ENCODE assay signal across 26 mouse cellular contexts in genomic region chr17:66880969-66881701, GRCm38 (mm10).
DNase-seq lines count a peak whose midpoint lies in the region; ATAC-seq and TF ChIP-seq lines count a peak whose summit lies in the region.
"Had no signal": no experiment of that assay in that cellular context is flagged by ENCODE, and none has a peak within 500 bp of the region (broad histone marks: within the 10 kb centered on the region; RNA-seq: fewer than 3 reads in every experiment).

No protein-coding gene starts in this region.

- H3K9me3 ChIP-seq in intestine, embryonic 15.5 days: no peaks in the 10 kb centered on the region
- no peaks in the 10 kb centered on the region for H3K9me3 ChIP-seq in liver, embryonic 11.5 days (ENCODE audit: control insufficient read depth, low read length)
- no peaks in the 10 kb centered on the region for H3K9me3 ChIP-seq in liver, embryonic 16.5 days (replicated peaks; ENCODE audit: control insufficient read depth, low read length)
- no peaks in the 10 kb centered on the region for H3K9me3 ChIP-seq in midbrain, postnatal 0 days (ENCODE audit: low read length)
- H3K9me3 ChIP-seq: forebrain, embryonic 12.5 days; heart, embryonic 10.5 days; heart, embryonic 15.5 days; midbrain, embryonic 15.5 days had no signal

- peak; percentile 83 for ATAC-seq in intestine, embryonic 15.5 days
- peak; percentile 58 for ATAC-seq in liver, embryonic 11.5 days (replicated peaks; ENCODE audit: low FRiP score)
- peak; percentile 91 for ATAC-seq in liver, embryonic 16.5 days (ENCODE audit: low read depth)
- no peak for ATAC-seq in midbrain, postnatal 0 days (ENCODE audit: low FRiP score)
- ATAC-seq: forebrain, postnatal 0 days; hindbrain, embryonic 16.5 days; lung, postnatal 0 days; midbrain, embryonic 15.5 days; Patski had no signal

- TF ChIP-seq CTCF in midbrain, postnatal 0 days (IDR thresholded peaks at IDR 0.05): no peak

- H3K27me3 ChIP-seq in intestine, embryonic 15.5 days (replicated peaks): no peaks in the 10 kb centered on the region
- no peaks in the 10 kb centered on the region for H3K27me3 ChIP-seq in liver, embryonic 11.5 days (replicated peaks; ENCODE audit: control insufficient read depth, insufficient read depth, low read length)
- no peaks in the 10 kb centered on the region for H3K27me3 ChIP-seq in liver, embryonic 16.5 days (ENCODE audit: control insufficient read depth, insufficient read depth, low read depth, low read length)
- no peaks in the 10 kb centered on the region for H3K27me3 ChIP-seq in midbrain, postnatal 0 days (ENCODE audit: insufficient read depth, low read length)
- H3K27me3 ChIP-seq: forebrain, embryonic 12.5 days; heart, embryonic 15.5 days; midbrain, embryonic 15.5 days; Patski had no signal

- H3K9ac ChIP-seq in intestine, embryonic 15.5 days: no peak overlapping the region
- H3K9ac ChIP-seq in liver, embryonic 11.5 days (ENCODE audit: low read depth, low read length): no peak overlapping the region
- no peak overlapping the region for H3K9ac ChIP-seq in liver, embryonic 16.5 days (ENCODE audit: low read depth, low read length)
- no peak overlapping the region for H3K9ac ChIP-seq in midbrain, postnatal 0 days (replicated peaks; ENCODE audit: low read length, poor library complexity, severe bottlenecking)
- H3K9ac ChIP-seq: forebrain, embryonic 12.5 days; forebrain, postnatal 0 days; heart, embryonic 15.5 days; midbrain, embryonic 15.5 days had no signal

- H3K4me2 ChIP-seq in intestine, embryonic 15.5 days (replicated peaks): no peak overlapping the region
- no peak overlapping the region for H3K4me2 ChIP-seq in liver, embryonic 11.5 days
- no peak overlapping the region for H3K4me2 ChIP-seq in liver, embryonic 16.5 days (ENCODE audit: low read depth, low read length)
- H3K4me2 ChIP-seq in midbrain, postnatal 0 days (ENCODE audit: low read depth, low read length, poor library complexity, severe bottlenecking): no peak overlapping the region
- H3K4me2 ChIP-seq: forebrain, embryonic 12.5 days; heart, embryonic 15.5 days; midbrain, embryonic 15.5 days had no signal

- H3K4me1 ChIP-seq in intestine, embryonic 15.5 days (replicated peaks): no peaks in the 10 kb centered on the region
- no peaks in the 10 kb centered on the region for H3K4me1 ChIP-seq in liver, embryonic 11.5 days (replicated peaks; ENCODE audit: control insufficient read depth, insufficient read depth, low read length)
- H3K4me1 ChIP-seq in liver, embryonic 16.5 days (ENCODE audit: control insufficient read depth, low read depth, low read length): no peaks in the 10 kb centered on the region
- H3K4me1 ChIP-seq in midbrain, postnatal 0 days (ENCODE audit: insufficient read depth, low read length): no peaks in the 10 kb centered on the region
- H3K4me1 ChIP-seq: heart, embryonic 15.5 days; midbrain, embryonic 15.5 days had no signal

- WGBS in intestine, embryonic 15.5 days: 62% methylated on average over 9 of the region's 9 CpGs
- WGBS in liver, embryonic 11.5 days: 75% methylated on average over 9 of the region's 9 CpGs
- WGBS in liver, embryonic 16.5 days (ENCODE audit: insufficient replicate concordance): 65% methylated on average over 9 of the region's 9 CpGs
- WGBS in midbrain, postnatal 0 days: 90% methylated on average over 9 of the region's 9 CpGs

- H3K27ac ChIP-seq in intestine, embryonic 15.5 days: no peak overlapping the region
- no peak overlapping the region for H3K27ac ChIP-seq in liver, embryonic 11.5 days (ENCODE audit: low read depth, low read length)
- H3K27ac ChIP-seq in liver, embryonic 16.5 days (ENCODE audit: low read length): peak overlapping the region; percentile 35
- H3K27ac ChIP-seq in midbrain, postnatal 0 days (ENCODE audit: low read depth, low read length): no peak overlapping the region
- H3K27ac ChIP-seq: forebrain, embryonic 12.5 days; heart, embryonic 10.5 days; heart, embryonic 15.5 days; midbrain, embryonic 15.5 days had no signal

- peak; percentile 14 for DNase-seq in adrenal gland, postnatal 14 days
- no peak for DNase-seq in adrenal gland, adult 8-10 months
- DNase-seq in liver, embryonic 11.5 days (ENCODE audit: low spot score): no peak
- DNase-seq in cerebellum, postnatal 4 days (ENCODE audit: low spot score in 2 of 2): no peak
- no peak for DNase-seq in retina, postnatal 1 day
- DNase-seq in midbrain, postnatal 0 days (ENCODE audit: low spot score): no peak
- DNase-seq: cerebellum, adult 11 months; cerebellum, adult 9-11 months; forebrain, postnatal 0 days; gastrocnemius, postnatal 10 days; kidney, adult 9 months; kidney, postnatal 25 days; lung, adult 18-20 months; lung, postnatal 4 days; thymus, adult 18-20 months; thymus, postnatal 25 days had no signal

- no peaks in the 10 kb centered on the region for H3K36me3 ChIP-seq in intestine, embryonic 15.5 days
- H3K36me3 ChIP-seq in liver, embryonic 11.5 days (ENCODE audit: control insufficient read depth, insufficient read depth, low read length): no peaks in the 10 kb centered on the region
- no peaks in the 10 kb centered on the region for H3K36me3 ChIP-seq in liver, embryonic 16.5 days (ENCODE audit: control insufficient read depth, insufficient read depth)
- H3K36me3 ChIP-seq in midbrain, postnatal 0 days (ENCODE audit: insufficient read depth, low read length): no peaks in the 10 kb centered on the region
- H3K36me3 ChIP-seq: forebrain, embryonic 12.5 days; heart, embryonic 10.5 days; heart, embryonic 15.5 days; midbrain, embryonic 15.5 days had no signal

- no peak overlapping the region for H3K4me3 ChIP-seq in intestine, embryonic 15.5 days (replicated peaks)
- H3K4me3 ChIP-seq in liver, embryonic 11.5 days (ENCODE audit: low read depth, low read length): no peak overlapping the region
- H3K4me3 ChIP-seq in liver, embryonic 16.5 days (ENCODE audit: low read depth, low read length): no peak overlapping the region
- no peak overlapping the region for H3K4me3 ChIP-seq in midbrain, postnatal 0 days (ENCODE audit: low read depth, low read length)
- H3K4me3 ChIP-seq: erythroblast, embryonic 14.5 days; forebrain, embryonic 12.5 days; heart, embryonic 10.5 days; heart, embryonic 15.5 days; midbrain, embryonic 15.5 days had no signal
